Mouse (Mus musculus) liver, embryonic 12.5 days (tissue): ENCODE measurements around the gene Ece1. TPM values are rescaled to one million over a fixed set of nuclear protein-coding genes. Genes with fewer than 3 reads are reported as not detected.

Source experiments
- ATAC-seq: fragments of 200-750 bp; cut with Nextera tagmentation; 2 replicates; pipeline ENCODE4 v1.8.0; 2017; ENCODE audit warnings: moderate number of reproducible peaks, mild to moderate bottlenecking, moderate library complexity
- H3K27ac ChIP-seq: fragments of 300-500 bp; sonication (generic); 2 replicates; pipeline ENCODE4 v1.5.1; 2016; ENCODE audit warnings: mild to moderate bottlenecking
- H3K27me3 ChIP-seq: fragments of 300-500 bp; sonication (generic); replicated peaks from 2 replicates; pipeline ENCODE4 v1.6.1; 2016; ENCODE audit warnings: mild to moderate bottlenecking, moderate library complexity
- H3K36me3 ChIP-seq: fragments of 300-500 bp; sonication (generic); 2 replicates; pipeline ENCODE4 v1.6.1; 2016; ENCODE audit warnings: mild to moderate bottlenecking, moderate library complexity
- H3K4me1 ChIP-seq: fragments of 300-500 bp; sonication (generic); 2 replicates; pipeline ENCODE4 v1.6.1; 2016
- H3K4me2 ChIP-seq: fragments of 300-500 bp; sonication (generic); 2 replicates; pipeline ENCODE4 v1.6.1; 2016; ENCODE audit warnings: mild to moderate bottlenecking, moderate library complexity
- H3K4me3 ChIP-seq: fragments of 300-500 bp; sonication (generic); 2 replicates; pipeline ENCODE4 v1.5.1; 2016; ENCODE audit warnings: mild to moderate bottlenecking, moderate library complexity
- H3K9ac ChIP-seq: fragments of 300-500 bp; sonication (generic); 2 replicates; pipeline ENCODE4 v1.6.1; 2016; ENCODE audit warnings: mild to moderate bottlenecking, moderate library complexity
- H3K9me3 ChIP-seq: fragments of 300-500 bp; sonication (generic); replicated peaks from 2 replicates; pipeline ENCODE4 v1.6.1; 2016; ENCODE audit warnings: mild to moderate bottlenecking, moderate library complexity
- WGBS: fragments of 180-500 bp; shearing (Covaris S2); methylation state at CpG from one replicate; pipeline ENCODE4 v1.1.7; 2016; ENCODE audit not compliant: insufficient replicate concordance; 5-methylcytosine and 5-hydroxymethylcytosine counted together
- polyA plus RNA-seq: library from polyadenylated mRNA; unstranded; fragments of >200 nt; fragmentation: Nextera tagmentation; extraction: Ambion mirVana; gene quantifications from 2 replicates; pipeline ENCODE4 v1.2.1, GENCODE M21; 2016

The Ece1 gene
- polyA plus RNA-seq, 1 experiment from 2014 or later: 17.8 TPM

DNA sequence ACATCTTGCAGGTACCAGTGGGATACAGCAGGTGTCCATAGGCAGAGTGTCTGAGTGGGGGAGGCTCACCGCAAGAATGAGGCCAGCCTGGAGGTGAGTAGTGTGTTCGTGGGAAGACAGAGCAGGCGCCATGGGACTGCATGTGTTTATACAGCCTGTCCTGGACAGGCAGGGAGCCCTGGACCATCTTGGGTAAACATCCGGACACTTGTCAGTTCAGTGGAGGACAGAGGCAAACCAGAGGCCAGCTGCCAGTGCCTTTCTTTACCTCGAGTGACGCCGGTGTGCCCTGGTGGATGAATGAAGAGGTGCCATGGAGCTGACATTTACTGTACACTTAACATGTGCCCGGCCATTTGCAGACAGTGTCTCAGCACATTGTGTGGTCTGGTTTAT is 26.0 kb downstream of the Ece1 start:
- H3K9ac ChIP-seq: no peak overlapping the region
- no peak overlapping the region for H3K4me3 ChIP-seq
- no peaks in the 10 kb centered on the region for H3K9me3 ChIP-seq
- H3K4me2 ChIP-seq: 0 out of 2 replicates have a peak overlapping the region, but pooled peaks have one; percentile 24
- H3K4me1 ChIP-seq: peaks cover 32% of the 10 kb centered on the region
- 62% methylated on average over 8 of the region's 8 CpGs for WGBS
- H3K27me3 ChIP-seq: no peaks in the 10 kb centered on the region; the same call in 1 of the 2 replicates
- H3K27ac ChIP-seq: no peak overlapping the region
- no peak for ATAC-seq
- H3K36me3 ChIP-seq: no peaks in the 10 kb centered on the region

DNA sequence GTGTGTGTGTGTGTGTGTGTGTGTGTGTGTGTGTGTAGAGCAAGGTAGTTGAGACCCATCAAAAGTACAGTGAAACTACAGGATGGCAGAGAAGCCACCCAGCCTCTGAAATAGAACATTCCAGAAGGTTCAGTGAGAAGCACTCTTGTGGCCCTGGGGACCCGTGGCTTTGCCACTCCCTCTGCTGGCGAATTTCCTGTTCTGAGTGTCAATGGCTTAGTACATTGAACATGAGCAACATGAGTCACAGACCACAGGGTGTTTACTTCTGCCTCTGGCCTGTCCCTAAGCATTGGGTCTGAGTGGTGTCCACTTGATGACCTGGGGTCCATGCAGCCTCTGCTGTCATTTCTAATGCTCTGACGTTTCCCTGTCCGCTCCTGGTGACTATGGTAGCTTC is 28.6 kb downstream of the Ece1 start:
- 33% methylated on average over 4 of the region's 4 CpGs for WGBS
- H3K4me1 ChIP-seq: peaks cover 25% of the 10 kb centered on the region
- no peak overlapping the region for H3K4me3 ChIP-seq
- H3K9me3 ChIP-seq: no peaks in the 10 kb centered on the region
- no peak for ATAC-seq
- no peak overlapping the region for H3K9ac ChIP-seq
- no peaks in the 10 kb centered on the region; the same call in 1 of the 2 replicates for H3K27me3 ChIP-seq
- H3K36me3 ChIP-seq: no peaks in the 10 kb centered on the region
- H3K4me2 ChIP-seq: no peak overlapping the region
- H3K27ac ChIP-seq: no peak overlapping the region

- H3K9me3 ChIP-seq: no peaks in the 10 kb centered on the region
- WGBS: 34% methylated on average over 4 of the region's 4 CpGs
- peaks cover 25% of the 10 kb centered on the region for H3K4me1 ChIP-seq
- H3K4me2 ChIP-seq: no peak overlapping the region
- no peak overlapping the region for H3K4me3 ChIP-seq
- no peaks in the 10 kb centered on the region; the same call in 1 of the 2 replicates for H3K27me3 ChIP-seq
- no peaks in the 10 kb centered on the region for H3K36me3 ChIP-seq
- ATAC-seq: no peak
- H3K9ac ChIP-seq: no peak overlapping the region
- no peak overlapping the region for H3K27ac ChIP-seq
Observed at GRCm38 (mm10) chr4:137891553-137892145, 29.6 kb downstream of the Ece1 start.

GRCm38 (mm10) chr4:137892713-137893242 is 30.7 kb downstream of the Ece1 start:
- H3K4me2 ChIP-seq: no peak overlapping the region
- H3K4me3 ChIP-seq: no peak overlapping the region
- H3K27ac ChIP-seq: no peak overlapping the region

GRCm38 (mm10) chr4:137896612-137897297 is 34.7 kb downstream of the Ece1 start:
- ATAC-seq: no peak
- Histone ChIP-seq H3K4me1 (0 out of 2 replicates have a peak, but pooled peaks cover 8% of the 10 kb centered on the region), H3K27me3 (peaks cover 10% of the 10 kb centered on the region; the same call in 1 of the 2 replicates), H3K4me2 (no peak overlapping the region), H3K27ac (peak overlapping the region; percentile 3; the same call in 1 of the 2 replicates), H3K36me3 (no peaks in the 10 kb centered on the region), H3K9me3 (no peaks in the 10 kb centered on the region), H3K4me3 (no peak overlapping the region), H3K9ac (no peak overlapping the region)
- WGBS: 60% methylated on average over 12 of the region's 12 CpGs

More at GRCm38 (mm10) chr4:137892713-137893242, 30.7 kb downstream of the Ece1 start:
- H3K9me3 ChIP-seq: no peaks in the 10 kb centered on the region
- 14% methylated on average over 11 of the region's 11 CpGs for WGBS
- H3K9ac ChIP-seq: no peak overlapping the region
- H3K4me1 ChIP-seq: peaks cover 17% of the 10 kb centered on the region
- H3K27me3 ChIP-seq: no peaks in the 10 kb centered on the region; the same call in 1 of the 2 replicates
- no peak for ATAC-seq
- no peaks in the 10 kb centered on the region for H3K36me3 ChIP-seq

- H3K4me1 ChIP-seq: 0 out of 2 replicates have a peak, but pooled peaks cover 8% of the 10 kb centered on the region
- H3K27me3 ChIP-seq: peaks cover 10% of the 10 kb centered on the region; the same call in 1 of the 2 replicates
- H3K4me3 ChIP-seq: no peak overlapping the region
- ATAC-seq: no peak
- no peaks in the 10 kb centered on the region for H3K36me3 ChIP-seq
- 39% methylated on average over 8 of the region's 8 CpGs for WGBS
- no peak overlapping the region for H3K9ac ChIP-seq
- no peaks in the 10 kb centered on the region for H3K9me3 ChIP-seq
- peak overlapping the region; percentile 3; the same call in 1 of the 2 replicates for H3K27ac ChIP-seq
- H3K4me2 ChIP-seq: no peak overlapping the region
Observed at GRCm38 (mm10) chr4:137897298-137897612, 35.2 kb downstream of the Ece1 start.

- ATAC-seq: no peak
- H3K27ac ChIP-seq: no peak overlapping the region
Observed at GRCm38 (mm10) chr4:137898490-137898889, 36.5 kb downstream of the Ece1 start.

GRCm38 (mm10) chr4:137902268-137902667 is 40.2 kb downstream of the Ece1 start:
- Histone ChIP-seq H3K4me2 (no peak overlapping the region), H3K27ac (no peak overlapping the region), H3K4me1 (0 out of 2 replicates have a peak, but pooled peaks cover 8% of the 10 kb centered on the region), H3K27me3 (peaks cover 13% of the 10 kb centered on the region; the same call in 1 of the 2 replicates), H3K9ac (no peak overlapping the region), H3K36me3 (no peaks in the 10 kb centered on the region), H3K9me3 (no peaks in the 10 kb centered on the region), H3K4me3 (no peak overlapping the region)
- ATAC-seq: no peak
- WGBS: 81% methylated on average over 13 of the region's 13 CpGs

More at GRCm38 (mm10) chr4:137898490-137898889, 36.5 kb downstream of the Ece1 start:
- no peaks in the 10 kb centered on the region for H3K9me3 ChIP-seq
- no peak overlapping the region for H3K4me2 ChIP-seq
- WGBS: 56% methylated on average over 7 of the region's 7 CpGs
- H3K36me3 ChIP-seq: no peaks in the 10 kb centered on the region
- 0 out of 2 replicates have a peak, but pooled peaks cover 8% of the 10 kb centered on the region for H3K4me1 ChIP-seq
- H3K4me3 ChIP-seq: no peak overlapping the region
- no peak overlapping the region for H3K9ac ChIP-seq
- peaks cover 10% of the 10 kb centered on the region; the same call in 1 of the 2 replicates for H3K27me3 ChIP-seq

GRCm38 (mm10) chr4:137902873-137903272 is 40.8 kb downstream of the Ece1 start:
- 40% methylated on average over 7 of the region's 7 CpGs for WGBS
- Histone ChIP-seq H3K9ac (no peak overlapping the region), H3K4me1 (0 out of 2 replicates have a peak, but pooled peaks cover 3% of the 10 kb centered on the region), H3K9me3 (no peaks in the 10 kb centered on the region), H3K27ac (no peak overlapping the region), H3K27me3 (peaks cover 13% of the 10 kb centered on the region; the same call in 1 of the 2 replicates), H3K4me3 (no peak overlapping the region), H3K4me2 (no peak overlapping the region), H3K36me3 (no peaks in the 10 kb centered on the region)
- no peak for ATAC-seq

DNA sequence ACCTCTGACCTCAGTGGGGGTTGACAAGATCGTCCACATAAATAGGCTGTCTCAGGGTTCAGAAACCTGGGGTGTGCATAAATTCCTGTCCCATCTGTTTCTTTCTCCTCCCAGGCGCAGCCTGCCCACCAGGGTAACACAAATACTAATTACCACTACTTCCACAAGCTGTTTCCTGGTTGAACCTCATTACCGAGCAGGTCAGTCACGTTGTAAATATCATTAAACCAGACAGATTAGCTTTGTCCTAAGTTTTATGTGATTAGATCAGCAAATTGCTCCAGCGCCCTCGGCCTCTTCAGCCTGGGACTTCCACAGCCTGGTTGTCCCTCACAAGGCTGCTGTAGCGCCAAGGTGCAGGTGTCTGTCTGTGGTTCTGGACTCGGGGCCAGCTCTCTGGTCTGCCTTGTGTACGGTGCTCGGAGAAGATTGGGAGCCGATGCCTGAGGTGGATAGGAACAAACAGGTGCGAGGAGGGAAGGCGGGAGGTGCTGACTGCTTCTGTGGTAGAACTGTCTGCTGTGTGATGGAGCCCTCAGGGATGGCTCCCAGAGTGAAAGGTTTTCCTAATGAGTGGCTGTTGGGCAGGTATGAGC is 43.0 kb downstream of the Ece1 start:
- no peaks in the 10 kb centered on the region for H3K36me3 ChIP-seq
- ATAC-seq: no peak
- H3K4me3 ChIP-seq: no peak overlapping the region
- no peaks in the 10 kb centered on the region for H3K9me3 ChIP-seq
- no peak overlapping the region for H3K9ac ChIP-seq
- H3K4me2 ChIP-seq: no peak overlapping the region
- 0 out of 2 replicates have a peak, but pooled peaks cover 4% of the 10 kb centered on the region for H3K27me3 ChIP-seq
- 71% methylated on average over 13 of the region's 13 CpGs for WGBS
- 0 out of 2 replicates have a peak, but pooled peaks cover 7% of the 10 kb centered on the region for H3K4me1 ChIP-seq
- no peak overlapping the region for H3K27ac ChIP-seq

DNA sequence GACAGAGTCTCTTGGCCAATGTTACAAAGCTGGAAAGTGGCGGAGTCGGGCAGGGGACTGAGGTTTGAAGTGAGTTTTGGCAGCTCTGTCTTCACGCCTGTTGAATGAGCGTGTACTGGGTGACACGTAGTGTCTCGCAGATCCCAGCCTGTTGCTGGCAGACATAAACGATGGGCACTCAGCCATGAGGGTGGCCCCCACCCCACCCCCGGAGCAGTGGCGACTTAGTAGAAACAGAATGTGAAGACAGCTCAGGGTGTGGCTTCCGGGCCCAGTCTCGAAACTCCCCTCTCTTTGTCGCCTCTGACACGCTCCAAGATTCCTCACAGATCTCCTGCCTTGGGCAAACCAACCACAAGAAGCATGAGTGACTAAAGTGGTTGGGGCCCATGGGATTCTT is 45.9 kb downstream of the Ece1 start:
- no peak overlapping the region for H3K27ac ChIP-seq
- no peak for ATAC-seq
- 0 out of 2 replicates have a peak, but pooled peaks cover 7% of the 10 kb centered on the region for H3K27me3 ChIP-seq
- 67% methylated on average over 13 of the region's 13 CpGs for WGBS
- H3K36me3 ChIP-seq: no peaks in the 10 kb centered on the region; the same call in 1 of the 2 replicates
- H3K9ac ChIP-seq: no peak overlapping the region
- H3K4me3 ChIP-seq: no peak overlapping the region
- no peaks in the 10 kb centered on the region for H3K9me3 ChIP-seq
- peaks cover 11% of the 10 kb centered on the region for H3K4me1 ChIP-seq
- no peak overlapping the region for H3K4me2 ChIP-seq
